Mouse (Mus musculus) erythroblast, embryonic 14.5 days (primary cell): ENCODE measurements around the gene Mapk14.

Experiments
- GATA1 ChIP-seq: IDR thresholded peaks from 2 replicates; pipeline ENCODE4 v1.6.1; 2012; ENCODE audit warnings: low read length, inconsistent platforms, mixed read lengths
- TAL1 ChIP-seq: IDR thresholded peaks from 3 replicates; pipeline ENCODE4 v1.6.1; 2012; ENCODE audit warnings: low read length, inconsistent platforms, mixed read lengths

- no peak for TF ChIP-seq GATA1
- no peak for TF ChIP-seq TAL1
Observed at GRCm38 (mm10) chr17:28715832-28716548, 24.9 kb downstream of the Mapk14 start.
